Mouse (Mus musculus): Measurements from ENCODE around the gene Ror1. TPM values are rescaled to one million over a fixed set of nuclear protein-coding genes. Genes with fewer than 3 reads are reported as not detected.

The Ror1 gene
- polyA plus RNA-seq, 1 experiment: 2.6 TPM

- Histone ChIP-seq H3K4me1 (ENCODE audit: control insufficient read depth, insufficient read depth, low read length) (peaks cover 2% of the 10 kb centered on the region), H3K4me3 (replicated peaks; ENCODE audit: extremely low read depth, low read depth, low read length) (no peak overlapping the region)
- TF ChIP-seq CTCF (IDR thresholded peaks at IDR 0.05; ENCODE audit: insufficient read depth, low read length): no peak
- no peak for TF ChIP-seq POLR2A (IDR thresholded peaks at IDR 0.05; ENCODE audit: borderline replicate concordance, extremely low read depth, low read depth, low read length)
- 64% methylated on average over 5 of the region's 5 CpGs for WGBS
- no peak for DNase-seq
These were observed 195.5 kb downstream of the Ror1 start for GRCm38 (mm10) chr4:100291015-100291651.

- DNase-seq: no peak
- Histone ChIP-seq H3K4me3 (replicated peaks; ENCODE audit: extremely low read depth, low read depth, low read length) (no peak overlapping the region), H3K4me1 (ENCODE audit: control insufficient read depth, insufficient read depth, low read length) (no peaks in the 10 kb centered on the region)
- 66% methylated on average over 6 of the region's 6 CpGs for WGBS
- no peak for TF ChIP-seq POLR2A (IDR thresholded peaks at IDR 0.05; ENCODE audit: borderline replicate concordance, extremely low read depth, low read depth, low read length)
- no peak for TF ChIP-seq CTCF (IDR thresholded peaks at IDR 0.05; ENCODE audit: insufficient read depth, low read length)
These were observed 202.1 kb downstream of the Ror1 start for GRCm38 (mm10) chr4:100297678-100298077.

GRCm38 (mm10) chr4:100298566-100298965 is 203.0 kb downstream of the Ror1 start:
- TF ChIP-seq POLR2A (IDR thresholded peaks at IDR 0.05; ENCODE audit: borderline replicate concordance, extremely low read depth, low read depth, low read length) (no peak), CTCF (IDR thresholded peaks at IDR 0.05; ENCODE audit: insufficient read depth, low read length) (no peak)
- H3K4me3 ChIP-seq (replicated peaks; ENCODE audit: extremely low read depth, low read depth, low read length): no peak overlapping the region
- no peak for DNase-seq
- 0 out of 2 replicates have a peak, but pooled peaks cover 2% of the 10 kb centered on the region for H3K4me1 ChIP-seq (ENCODE audit: control insufficient read depth, insufficient read depth, low read length)
- WGBS: 73% methylated on average over 5 of the region's 5 CpGs

GRCm38 (mm10) chr4:100300171-100300570 is 204.6 kb downstream of the Ror1 start:
- Histone ChIP-seq H3K4me3 (replicated peaks; ENCODE audit: extremely low read depth, low read depth, low read length) (no peak overlapping the region), H3K4me1 (ENCODE audit: control insufficient read depth, insufficient read depth, low read length) (0 out of 2 replicates have a peak, but pooled peaks cover 2% of the 10 kb centered on the region)
- TF ChIP-seq POLR2A (IDR thresholded peaks at IDR 0.05; ENCODE audit: borderline replicate concordance, extremely low read depth, low read depth, low read length): no peak
- no peak for TF ChIP-seq CTCF (IDR thresholded peaks at IDR 0.05; ENCODE audit: insufficient read depth, low read length)
- no peak for DNase-seq
- WGBS: 79% methylated on average over 5 of the region's 5 CpGs

- no peak overlapping the region for H3K4me3 ChIP-seq (replicated peaks; ENCODE audit: extremely low read depth, low read depth, low read length)
- WGBS: 88% methylated on average over 1 of the region's 1 CpGs
- TF ChIP-seq CTCF (IDR thresholded peaks at IDR 0.05; ENCODE audit: insufficient read depth, low read length) (no peak), POLR2A (IDR thresholded peaks at IDR 0.05; ENCODE audit: borderline replicate concordance, extremely low read depth, low read depth, low read length) (no peak)
- H3K4me1 ChIP-seq (ENCODE audit: control insufficient read depth, insufficient read depth, low read length): 0 out of 2 replicates have a peak, but pooled peaks cover 2% of the 10 kb centered on the region
- no peak for DNase-seq
These were observed 205.8 kb downstream of the Ror1 start for GRCm38 (mm10) chr4:100301423-100301822.

- TF ChIP-seq CTCF (IDR thresholded peaks at IDR 0.05; ENCODE audit: insufficient read depth, low read length) (no peak), POLR2A (IDR thresholded peaks at IDR 0.05; ENCODE audit: borderline replicate concordance, extremely low read depth, low read depth, low read length) (no peak)
- H3K4me1 ChIP-seq (ENCODE audit: control insufficient read depth, insufficient read depth, low read length): 0 out of 2 replicates have a peak, but pooled peaks cover 2% of the 10 kb centered on the region
- DNase-seq: no peak
- WGBS: 64% methylated on average over 4 of the region's 4 CpGs
- H3K4me3 ChIP-seq (replicated peaks; ENCODE audit: extremely low read depth, low read depth, low read length): no peak overlapping the region
These were observed 211.8 kb downstream of the Ror1 start for GRCm38 (mm10) chr4:100307365-100307764.

- no peak for DNase-seq
- WGBS: 74% methylated on average over 10 of the region's 10 CpGs
- Histone ChIP-seq H3K4me1 (ENCODE audit: control insufficient read depth, insufficient read depth, low read length) (no peaks in the 10 kb centered on the region), H3K4me3 (replicated peaks; ENCODE audit: extremely low read depth, low read depth, low read length) (no peak overlapping the region)
- TF ChIP-seq POLR2A (IDR thresholded peaks at IDR 0.05; ENCODE audit: borderline replicate concordance, extremely low read depth, low read depth, low read length) (no peak), CTCF (IDR thresholded peaks at IDR 0.05; ENCODE audit: insufficient read depth, low read length) (no peak)
These were observed 216.4 kb downstream of the Ror1 start for GRCm38 (mm10) chr4:100311775-100312537.

- TF ChIP-seq POLR2A (IDR thresholded peaks at IDR 0.05; ENCODE audit: borderline replicate concordance, extremely low read depth, low read depth, low read length) (no peak), CTCF (IDR thresholded peaks at IDR 0.05; ENCODE audit: insufficient read depth, low read length) (no peak)
- Histone ChIP-seq H3K4me1 (ENCODE audit: control insufficient read depth, insufficient read depth, low read length) (no peaks in the 10 kb centered on the region), H3K4me3 (replicated peaks; ENCODE audit: extremely low read depth, low read depth, low read length) (no peak overlapping the region)
- WGBS: 56% methylated on average over 1 of the region's 1 CpGs
- no peak for DNase-seq
These were observed 219.5 kb downstream of the Ror1 start for GRCm38 (mm10) chr4:100315066-100315465.

GRCm38 (mm10) chr4:100321758-100322157 is 226.2 kb downstream of the Ror1 start:
- no peak for TF ChIP-seq CTCF (IDR thresholded peaks at IDR 0.05; ENCODE audit: insufficient read depth, low read length)
- no peak for TF ChIP-seq POLR2A (IDR thresholded peaks at IDR 0.05; ENCODE audit: borderline replicate concordance, extremely low read depth, low read depth, low read length)
- H3K4me3 ChIP-seq (replicated peaks; ENCODE audit: extremely low read depth, low read depth, low read length): no peak overlapping the region
- WGBS: 20% methylated on average over 6 of the region's 6 CpGs
- no peak for DNase-seq
- H3K4me1 ChIP-seq (ENCODE audit: control insufficient read depth, insufficient read depth, low read length): peaks cover 5% of the 10 kb centered on the region

Data from lung, adult 2 months (tissue).